Mouse (Mus musculus) heart, postnatal 10 days (tissue): Measurements from ENCODE around the gene Iqck. TPM values are rescaled to one million over a fixed set of nuclear protein-coding genes. Genes with fewer than 3 reads are reported as not detected.

Source experiments
- DNase-seq, 2 experiments: peaks; one replicate each; pipeline ENCODE4 v3.0.0; 2021
- intact Hi-C: fragments of 180-260 bp; cut with DNase I; formaldehyde crosslinking; loops from one replicate; pipeline ENCODE4 v1.15.1; 2025
- total RNA-seq, 2 experiments: library from RNA; stranded (reverse); gene quantifications; 2 replicates each; pipeline ENCODE4 v1.2.3; 2021

The Iqck gene
- under 1 TPM; 0.45 to 0.74 TPM for total RNA-seq

DNA sequence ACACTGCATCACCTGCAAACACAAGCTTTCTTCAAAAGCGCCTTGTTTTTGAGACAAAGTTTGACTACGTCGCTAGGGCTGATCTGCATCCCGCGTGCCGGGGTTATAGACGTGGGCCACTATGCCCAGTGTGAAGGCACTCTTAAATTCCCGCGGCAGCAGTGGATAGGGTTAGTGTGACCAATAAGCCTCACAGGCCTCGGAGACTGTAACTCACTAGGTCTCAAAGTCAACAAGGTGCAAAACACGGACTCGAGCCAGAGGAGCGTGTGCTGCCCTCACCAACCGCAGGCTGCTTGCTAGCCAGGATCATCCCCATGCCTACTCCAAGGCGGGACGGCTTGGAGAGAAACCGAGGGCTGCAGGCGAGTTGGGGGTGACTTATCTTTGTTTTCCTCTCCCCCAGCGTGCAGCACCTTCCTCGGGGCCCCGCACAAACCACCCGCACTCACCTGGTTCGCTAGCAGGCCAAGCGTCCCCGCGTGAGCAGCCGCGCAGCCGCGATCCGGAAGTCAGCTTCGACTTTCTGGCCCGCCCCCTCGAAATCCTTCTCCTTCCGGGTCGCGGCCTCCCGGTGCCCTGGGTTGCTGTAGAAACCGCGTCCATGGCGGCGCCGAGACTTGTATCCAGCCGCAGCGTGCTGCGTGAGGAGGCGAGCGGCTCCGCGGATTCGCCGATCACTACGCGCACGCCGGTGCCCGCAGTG lies at the start of gene Iqck:
TSS of gene Iqck (plus strand) at position 582 of the 706 bp plus-strand sequence.
- peak; percentile 94 to 96 for DNase-seq

DNA sequence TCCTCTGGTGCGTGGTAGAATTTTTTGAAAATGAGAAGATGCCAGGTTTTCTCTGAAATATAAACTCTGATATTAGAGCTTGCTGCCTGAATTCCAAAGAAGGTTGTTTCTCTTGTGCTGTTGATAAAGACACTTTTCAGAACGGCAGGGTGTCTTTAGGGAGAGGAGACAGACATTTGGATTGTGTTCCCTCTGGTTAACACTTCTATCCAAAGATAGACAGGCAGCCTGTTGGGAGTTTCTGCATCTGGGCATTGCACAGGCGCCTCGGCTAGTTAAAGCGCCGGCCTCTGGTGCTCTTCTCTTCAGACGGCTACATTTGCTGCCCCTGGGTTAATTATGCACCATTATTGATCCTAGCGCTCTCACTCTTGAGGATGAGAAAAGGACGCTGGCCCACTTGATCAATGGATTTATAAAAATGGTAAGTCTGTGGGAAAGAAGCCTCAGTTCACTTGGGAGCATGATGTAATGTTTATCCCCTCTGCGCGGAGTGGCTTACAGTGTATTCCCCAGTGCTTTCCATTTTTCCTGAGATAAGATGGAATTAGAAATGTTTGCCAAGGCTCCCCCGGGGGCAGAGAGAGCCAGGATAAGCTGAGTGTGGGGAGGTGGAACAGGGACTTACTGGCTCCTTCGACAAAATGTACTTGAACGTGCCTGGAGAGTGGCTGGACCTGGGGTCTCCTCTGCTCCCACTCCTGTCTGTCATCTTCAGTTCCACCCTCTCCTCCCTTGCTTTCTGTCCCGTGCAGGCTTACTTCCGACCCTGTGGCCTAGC lies 48.7 kb upstream of the Iqck start:
- DNase-seq, result peak; percentile 52 to 55
- intact Hi-C loops, result no loop called here

More for the DNA sequence above, at the start of gene Iqck:
- intact Hi-C loops, result loop anchor here (2.0 kb wide), 1 partner anchor 137 kb away; no protein-coding TSS in a partner anchor

GRCm38 (mm10) chr7:118807899-118808298 lies 47.7 kb upstream of the Iqck start:
- intact Hi-C loops, result no loop called here
- peak; percentile 64 to 68 for DNase-seq

DNA sequence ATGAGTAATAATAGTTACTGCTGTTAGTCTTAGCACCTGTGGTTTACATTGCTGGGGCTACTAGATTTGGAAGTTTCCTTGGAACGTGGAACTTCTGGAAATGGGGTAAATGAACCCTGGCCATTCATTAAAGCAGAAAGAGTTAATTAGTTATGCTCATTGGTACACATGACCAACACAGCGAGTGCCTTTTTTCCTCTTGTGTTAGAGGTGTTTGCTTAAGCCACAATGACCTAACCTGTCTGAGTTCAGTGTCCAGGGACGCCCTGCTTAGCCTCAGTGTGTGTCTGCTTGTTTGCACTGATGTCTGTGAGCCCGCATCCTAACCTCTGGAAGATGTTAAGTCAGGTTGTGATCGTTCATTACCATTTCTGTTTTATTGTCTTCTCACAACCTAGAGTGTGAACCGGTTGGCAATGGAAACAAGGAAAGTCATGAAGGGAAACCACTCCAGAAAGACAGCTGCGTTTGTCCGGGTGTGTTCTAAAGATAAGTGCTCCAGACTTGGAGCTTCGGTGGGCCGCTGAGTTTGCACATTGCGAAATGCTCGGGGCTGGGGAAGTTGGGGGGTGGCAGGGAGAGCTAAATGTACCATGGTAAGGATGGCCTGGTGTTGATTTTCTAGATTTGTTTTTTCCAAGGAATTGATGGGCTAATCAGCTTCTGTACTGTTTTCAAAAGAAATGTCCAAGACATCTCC lies 44.0 kb upstream of the Iqck start:
- peak in 1 of 2 experiments; percentile 38 for DNase-seq
- intact Hi-C loops, result no loop called here

- intact Hi-C loops, result no loop called here
- no peak for DNase-seq
Observed at GRCm38 (mm10) chr7:118813592-118813991, 42.0 kb upstream of the Iqck start.

DNA sequence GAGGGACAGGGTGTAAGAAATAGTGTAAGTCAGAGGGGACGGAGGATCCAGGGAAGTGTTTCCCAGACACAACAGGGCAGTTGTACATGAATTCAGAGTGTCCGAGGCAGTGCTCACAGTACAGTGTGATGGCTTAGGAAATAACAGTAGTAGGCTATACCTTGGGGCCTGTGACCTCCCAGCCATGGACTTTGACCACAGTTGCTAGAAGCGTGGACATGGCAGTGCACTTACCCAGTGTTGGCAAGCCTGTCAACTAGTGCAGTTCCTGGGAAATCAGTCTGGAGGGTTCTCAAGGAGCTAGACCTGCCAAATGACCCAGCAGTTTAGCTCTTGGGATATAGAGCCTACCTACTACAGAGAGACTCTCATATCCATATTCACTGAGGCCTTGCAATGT lies 39.3 kb upstream of the Iqck start:
- no peak for DNase-seq
- intact Hi-C loops, result no loop called here

DNA sequence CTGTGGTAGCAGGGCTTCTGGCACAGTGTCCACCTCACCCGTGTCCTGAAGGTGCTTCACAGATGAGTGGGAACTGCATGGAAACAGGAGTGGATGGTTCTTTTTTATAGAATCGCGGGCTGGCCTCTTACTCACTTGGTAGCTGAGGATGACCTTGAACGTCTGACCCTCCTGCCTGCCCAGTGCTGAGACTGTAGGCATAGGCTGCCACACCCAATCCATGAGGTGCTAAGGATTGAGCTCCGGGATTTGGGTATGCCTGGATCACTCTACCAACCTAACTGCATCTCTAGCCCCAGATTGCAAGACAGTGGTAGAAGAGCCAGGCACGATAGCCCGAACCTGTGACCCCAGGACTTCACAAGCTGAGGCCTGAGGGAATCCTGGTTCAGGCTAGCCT lies 37.8 kb upstream of the Iqck start:
- DNase-seq, result no peak
- intact Hi-C loops, result no loop called here

- no peak for DNase-seq
- intact Hi-C loops, result no loop called here
Observed at GRCm38 (mm10) chr7:118819666-118820065, 35.9 kb upstream of the Iqck start.

DNA sequence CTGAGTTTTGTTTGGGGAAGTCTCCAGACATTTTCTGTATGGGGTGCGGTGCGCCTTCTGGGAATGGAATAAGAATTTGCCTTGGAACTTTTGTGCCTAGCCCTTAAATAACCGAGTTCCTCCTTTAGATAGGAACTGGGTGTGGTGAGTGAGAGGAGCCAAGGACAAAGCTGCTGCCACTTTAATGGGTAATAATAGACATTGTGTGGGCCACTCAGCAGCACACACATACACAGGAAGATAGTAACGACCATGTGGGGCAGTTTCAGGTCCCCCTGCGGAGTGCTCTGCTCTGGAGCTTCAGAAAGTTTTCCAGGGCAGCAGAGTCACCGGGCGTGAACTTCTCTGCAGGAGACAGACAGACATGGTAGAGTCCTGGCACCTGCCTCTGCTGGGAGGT lies 34.2 kb upstream of the Iqck start:
- intact Hi-C loops, result no loop called here
- peak; percentile 57 to 64 for DNase-seq

- intact Hi-C loops, result no loop called here
Observed at GRCm38 (mm10) chr7:118821887-118822556, 33.5 kb upstream of the Iqck start.

DNA sequence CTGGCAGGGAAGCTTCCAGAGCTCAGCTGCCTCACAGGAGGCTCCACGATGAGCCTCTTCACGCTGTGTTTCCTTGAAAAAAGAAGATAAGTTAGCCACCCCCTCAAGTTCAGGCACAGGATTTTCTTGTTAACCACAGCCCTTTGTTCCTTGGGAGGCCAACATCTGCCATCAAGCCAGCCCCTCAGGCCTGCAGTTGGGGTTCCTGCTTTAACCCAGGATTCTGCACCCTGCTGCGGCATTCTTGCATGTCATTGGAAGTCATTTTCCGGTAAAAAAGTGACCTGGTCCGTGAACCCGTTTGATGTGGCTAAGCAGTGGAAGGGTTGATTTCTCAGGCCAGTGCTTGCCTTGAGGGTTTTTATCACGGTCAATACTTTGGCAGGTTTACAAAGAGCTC lies 31.1 kb upstream of the Iqck start:
- intact Hi-C loops, result no loop called here
- DNase-seq, result no peak

More at GRCm38 (mm10) chr7:118821887-118822556, 33.5 kb upstream of the Iqck start:
- no peak for DNase-seq

DNA sequence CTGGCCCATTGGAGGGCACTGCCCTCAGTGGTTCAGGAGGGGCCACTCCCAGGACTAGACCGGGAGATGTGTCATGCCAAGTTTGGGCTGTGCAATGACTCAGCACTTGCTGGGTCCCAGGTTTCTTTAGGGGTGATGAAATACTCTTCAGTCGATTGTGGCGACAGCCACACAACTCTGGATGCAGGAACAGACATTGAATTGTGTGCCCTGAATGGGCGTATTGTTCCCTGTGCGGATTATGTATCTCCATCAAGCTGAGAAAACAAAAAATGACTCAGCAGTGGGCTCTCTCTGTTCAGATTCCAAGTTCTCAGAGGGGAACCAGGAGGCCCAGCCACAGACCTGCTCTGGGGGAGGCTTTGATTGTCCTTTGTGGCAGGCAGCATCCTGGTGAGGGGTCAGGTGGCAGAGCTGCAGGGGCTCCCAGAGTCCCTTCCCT lies 27.6 kb upstream of the Iqck start:
- DNase-seq, result no peak
- intact Hi-C loops, result no loop called here

DNA sequence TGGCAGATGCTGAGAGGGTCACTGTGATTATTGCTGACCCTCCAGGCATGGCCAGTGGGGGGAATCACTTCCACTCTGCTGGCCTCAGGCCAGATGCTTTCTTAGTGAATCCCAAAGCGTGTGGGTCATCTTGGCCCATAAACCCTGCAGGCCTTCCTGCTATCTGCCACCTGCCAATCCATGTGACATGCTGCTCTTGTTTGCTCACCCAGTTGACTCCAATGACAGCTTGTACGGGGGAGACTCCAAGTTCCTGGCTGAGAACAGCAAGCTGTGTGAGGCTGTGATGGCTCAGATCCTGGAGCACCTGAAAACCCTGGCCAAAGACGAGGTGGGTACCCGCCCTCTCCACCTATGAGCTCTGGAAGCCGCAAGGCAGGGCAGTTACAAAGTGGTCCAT lies 17.7 kb upstream of the Iqck start:
- intact Hi-C loops, result no loop called here
- DNase-seq, result no peak

- DNase-seq, result peak in 1 of 2 experiments; percentile 36
Observed at GRCm38 (mm10) chr7:118841030-118841745, 14.4 kb upstream of the Iqck start.

DNA sequence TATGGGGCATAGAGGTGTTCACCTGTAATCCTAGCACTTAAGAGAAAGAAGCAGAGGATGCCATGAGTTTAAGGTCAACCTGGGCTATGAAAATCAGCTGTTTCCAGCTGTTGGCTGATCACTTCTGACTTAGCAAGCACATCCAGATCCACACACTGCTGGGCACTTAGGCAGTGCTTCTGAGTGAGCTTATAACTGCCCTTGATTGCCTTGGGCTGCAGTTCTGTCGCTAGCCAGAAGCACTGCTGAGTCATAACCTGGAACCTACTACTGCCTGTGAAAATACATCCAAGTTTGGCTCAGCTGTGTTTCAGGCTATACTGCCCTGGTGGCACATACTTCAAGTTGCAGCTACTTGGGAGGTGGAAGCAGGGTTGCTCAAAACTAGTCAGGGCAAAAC lies 13.8 kb upstream of the Iqck start:
- DNase-seq, result no peak
- intact Hi-C loops, result no loop called here

More at GRCm38 (mm10) chr7:118841030-118841745, 14.4 kb upstream of the Iqck start:
- intact Hi-C loops, result no loop called here

DNA sequence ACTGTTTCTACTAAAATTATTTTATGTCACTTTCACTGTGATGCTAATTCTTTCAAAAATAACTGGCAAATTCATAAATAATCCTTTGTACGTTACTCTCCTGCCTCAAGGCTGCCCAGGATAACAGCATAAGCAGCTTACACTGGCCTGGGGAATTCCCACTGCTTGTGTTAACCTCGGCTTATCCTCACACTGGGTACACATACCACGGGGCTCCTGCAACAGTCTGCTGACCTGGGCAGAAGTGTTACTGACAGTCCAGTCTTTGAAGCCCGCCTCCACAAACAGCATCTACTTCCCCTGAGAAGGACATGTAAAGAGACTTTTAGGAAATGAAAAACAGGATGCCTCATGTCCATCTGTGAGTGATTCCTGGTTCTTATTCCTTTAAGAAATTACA lies 12.6 kb upstream of the Iqck start:
- DNase-seq, result no peak
- intact Hi-C loops, result no loop called here

- no peak for DNase-seq
- intact Hi-C loops, result no loop called here
Observed at GRCm38 (mm10) chr7:118845141-118845540, 10.4 kb upstream of the Iqck start.

DNA sequence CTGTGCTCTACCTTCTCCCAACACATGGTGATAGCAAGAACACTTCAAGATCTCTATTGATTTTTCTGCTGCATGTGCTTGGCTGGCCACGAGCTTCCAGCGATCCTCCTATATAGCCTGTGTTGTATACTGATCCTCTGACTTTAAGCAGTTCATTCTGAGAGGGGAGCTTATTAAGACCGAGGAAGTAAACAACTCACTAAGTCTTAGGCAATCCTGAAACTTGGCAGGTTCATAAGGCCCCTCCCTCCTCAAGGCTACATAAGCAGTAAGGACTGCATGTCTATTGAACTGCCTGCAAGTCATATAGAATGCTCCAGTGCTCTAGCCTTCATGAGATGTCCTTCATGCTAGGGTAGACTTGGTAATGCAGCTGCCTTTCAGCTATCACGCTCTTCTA lies 9.2 kb upstream of the Iqck start:
- DNase-seq, result no peak
- intact Hi-C loops, result no loop called here

DNA sequence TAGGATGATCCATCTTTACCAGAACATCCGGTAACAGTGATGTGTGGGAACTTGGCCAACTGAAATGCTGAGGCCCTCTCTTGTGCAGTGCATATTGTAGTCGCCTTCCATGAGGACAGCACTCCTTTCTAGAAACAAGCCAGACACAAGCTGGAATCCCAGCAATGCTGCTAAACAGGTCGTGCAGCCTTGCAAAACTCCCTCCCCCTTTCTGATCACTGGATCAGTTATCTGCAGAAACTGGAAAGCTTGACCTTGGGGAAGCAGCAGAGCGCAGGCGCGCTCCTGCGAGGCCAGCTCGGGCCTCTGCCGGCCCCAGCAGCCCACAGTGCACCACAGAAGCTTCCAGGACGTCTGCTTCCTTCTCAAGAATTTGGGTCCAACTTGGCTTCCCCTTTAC lies 6.8 kb upstream of the Iqck start:
- no peak for DNase-seq
- intact Hi-C loops, result no loop called here
